Mouse (Mus musculus) brain, adult 2 months (tissue): ENCODE data around the gene Olfr223.
"Not testable (repeated sequence)": the region's sequence is repeated elsewhere in the genome, so short reads cannot be mapped to it uniquely, and the experiment has no call there.

Source experiments
- DNase-seq: peaks from one replicate; pipeline ENCODE4 v3.0.0; 2011; ENCODE audit warnings: low read depth, low spot score

Olfr223 gene

GRCm38 (mm10) chr11:59593189-59593588 lies at the start of gene Olfr223:
Gene Olfr223 (minus strand): TSS chr11:59593289.
- no peak for DNase-seq

- DNase-seq: no peak
Observed at GRCm38 (mm10) chr11:59642420-59642819, 49.3 kb upstream of the Olfr223 start.

- no peak for DNase-seq
Observed at GRCm38 (mm10) chr11:59641227-59641626, 48.1 kb upstream of the Olfr223 start.

- no peak for DNase-seq
Observed at GRCm38 (mm10) chr11:59639957-59640643, 47.0 kb upstream of the Olfr223 start.

GRCm38 (mm10) chr11:59636695-59637414 lies 43.8 kb upstream of the Olfr223 start:
- DNase-seq: no peak

- DNase-seq: peak; percentile 32
Observed at GRCm38 (mm10) chr11:59635821-59636694, 43.0 kb upstream of the Olfr223 start.

GRCm38 (mm10) chr11:59635251-59635795 lies 42.2 kb upstream of the Olfr223 start:
- no peak for DNase-seq

GRCm38 (mm10) chr11:59634001-59634660 lies 41.0 kb upstream of the Olfr223 start:
- no peak for DNase-seq

- DNase-seq: peak; percentile 79
Observed at GRCm38 (mm10) chr11:59633037-59633436, 39.9 kb upstream of the Olfr223 start.

GRCm38 (mm10) chr11:59631980-59632379 lies 38.9 kb upstream of the Olfr223 start:
- no peak for DNase-seq

GRCm38 (mm10) chr11:59629871-59630270 lies 36.8 kb upstream of the Olfr223 start:
- DNase-seq: no peak

GRCm38 (mm10) chr11:59628177-59628576 lies 35.1 kb upstream of the Olfr223 start:
- DNase-seq: no peak

- DNase-seq: no peak
Observed at GRCm38 (mm10) chr11:59626192-59626591, 33.1 kb upstream of the Olfr223 start.

- DNase-seq: peak; percentile 88
Observed at GRCm38 (mm10) chr11:59624017-59624630, 31.0 kb upstream of the Olfr223 start.

GRCm38 (mm10) chr11:59622214-59622613 lies 29.1 kb upstream of the Olfr223 start:
- no peak for DNase-seq

GRCm38 (mm10) chr11:59616986-59617385 lies 23.9 kb upstream of the Olfr223 start:
- DNase-seq: not testable (repeated sequence)

- peak; percentile 81 for DNase-seq
Observed at GRCm38 (mm10) chr11:59614120-59614519, 21.0 kb upstream of the Olfr223 start.

- DNase-seq: no peak
Observed at GRCm38 (mm10) chr11:59611646-59612045, 18.6 kb upstream of the Olfr223 start.

GRCm38 (mm10) chr11:59602287-59602686 lies 9.2 kb upstream of the Olfr223 start:
- no peak for DNase-seq

GRCm38 (mm10) chr11:59600872-59601271 lies 7.8 kb upstream of the Olfr223 start:
- DNase-seq: peak; percentile 9

GRCm38 (mm10) chr11:59599211-59599610 lies 6.1 kb upstream of the Olfr223 start:
- no peak for DNase-seq
